Mouse (Mus musculus): ENCODE results near the gene Eif3c. TPM values are rescaled to one million over a fixed set of nuclear protein-coding genes. Genes with fewer than 3 reads are reported as not detected.
A peak's percentile ranks its signal among the peaks of the same experiment; 100 is the strongest.

Gene Eif3c
- polyA plus RNA-seq, 1 experiment = 90.2 TPM

DNA sequence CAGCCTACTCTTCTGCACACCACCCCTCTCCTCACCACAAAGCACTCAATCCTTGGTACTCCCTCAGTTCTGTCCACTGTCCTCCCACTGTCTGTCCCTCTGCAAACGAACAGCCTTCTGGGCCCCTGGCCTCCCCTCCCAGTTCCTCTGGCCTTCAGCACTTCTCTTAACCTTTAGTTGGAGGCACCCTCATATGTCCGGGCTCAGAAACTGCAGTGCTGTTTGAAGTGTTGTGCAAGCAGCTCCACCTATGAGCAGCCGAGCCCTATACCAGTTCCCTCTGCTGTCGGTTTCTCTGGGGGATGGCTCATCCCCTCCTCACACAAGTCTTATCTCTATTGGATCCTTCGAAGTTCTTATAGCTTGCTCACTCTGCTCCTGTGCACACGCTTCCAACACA, 30.2 kb upstream of the Eif3c start:
- Histone ChIP-seq H3K4me1 (ENCODE audit: control insufficient read depth, insufficient read depth, low read length) (peaks cover 15% of the 10 kb centered on the region), H3K4me3 (replicated peaks; ENCODE audit: control insufficient read depth, low read depth, low read length) (peak overlapping the region; percentile 10), H3K27ac (ENCODE audit: control insufficient read depth, insufficient read depth, low read depth, low read length, poor library complexity) (peak overlapping the region; percentile 79)
- TF ChIP-seq POLR2A (IDR thresholded peaks at IDR 0.05; ENCODE audit: borderline replicate concordance, control insufficient read depth, low read depth, low read length) (no peak), CTCF (IDR thresholded peaks at IDR 0.05; ENCODE audit: control insufficient read depth, insufficient read depth, low read length) (no peak)
- 18% methylated on average over 6 of the region's 6 CpGs for WGBS

DNA sequence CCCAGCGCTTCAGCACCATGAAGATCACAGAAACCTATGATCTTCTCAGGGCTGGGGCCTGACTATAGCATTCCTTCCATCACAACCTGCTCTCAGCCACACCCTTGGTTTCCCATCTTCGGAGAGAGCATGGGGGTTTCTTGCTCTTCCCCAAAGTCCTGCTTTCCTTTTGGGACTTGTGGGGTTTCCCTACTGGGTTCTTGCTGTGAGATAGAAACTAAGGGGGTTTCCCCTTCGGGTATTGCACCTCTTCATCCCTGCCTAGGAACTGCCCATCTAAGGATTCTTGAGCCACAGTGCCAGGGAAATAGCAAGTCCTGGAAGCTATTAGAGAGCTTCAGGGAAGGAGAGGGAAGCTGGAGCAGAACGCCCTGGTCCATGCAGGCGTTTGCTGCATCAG, 29.7 kb upstream of the Eif3c start:
- no peak for TF ChIP-seq CTCF (IDR thresholded peaks at IDR 0.05; ENCODE audit: control insufficient read depth, insufficient read depth, low read length)
- TF ChIP-seq POLR2A (IDR thresholded peaks at IDR 0.05; ENCODE audit: borderline replicate concordance, control insufficient read depth, low read depth, low read length) = no peak
- Histone ChIP-seq H3K27ac (ENCODE audit: control insufficient read depth, insufficient read depth, low read depth, low read length, poor library complexity) (peak overlapping the region; percentile 79), H3K4me3 (replicated peaks; ENCODE audit: control insufficient read depth, low read depth, low read length) (no peak overlapping the region), H3K4me1 (ENCODE audit: control insufficient read depth, insufficient read depth, low read length) (peaks cover 15% of the 10 kb centered on the region)
- whole genome bisulfite sequencing = 64% methylated on average over 5 of the region's 5 CpGs

DNA sequence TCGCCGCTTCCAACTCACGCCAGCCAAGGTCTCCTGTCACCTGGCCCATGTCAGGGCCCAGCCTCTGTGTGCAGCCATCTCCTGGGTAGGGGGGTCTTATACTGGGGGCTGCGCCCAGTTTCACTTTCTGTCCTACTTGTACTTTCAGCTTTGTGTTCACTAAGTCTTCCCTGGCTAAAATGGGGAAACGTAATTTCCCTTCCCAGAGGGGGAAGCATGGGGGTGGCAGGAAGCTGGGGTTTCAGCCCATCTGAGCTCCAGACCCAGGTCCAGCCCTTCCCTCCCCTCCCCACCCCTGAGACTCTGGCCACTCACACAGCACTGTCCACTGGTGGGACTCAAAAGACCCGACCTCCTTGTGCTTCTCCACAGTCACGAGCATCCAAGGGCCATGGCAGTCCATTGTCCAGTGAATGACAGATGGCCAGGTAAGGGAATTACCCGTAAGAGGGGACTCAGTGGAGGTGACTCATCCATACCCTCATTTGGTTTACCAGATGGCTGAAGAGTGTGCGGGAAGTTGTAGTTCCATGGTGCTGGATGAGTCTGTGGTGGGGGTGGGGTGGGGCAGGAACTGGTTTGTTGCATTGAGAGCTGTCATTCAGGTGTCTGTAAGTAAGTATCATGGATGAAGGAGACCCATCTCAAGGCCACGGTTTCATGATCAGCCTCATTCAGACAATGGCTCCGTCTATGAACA, 28.8 kb upstream of the Eif3c start, which contains the start of gene Il27:
Il27 (minus strand) TSS at position 80 of the 700 bp plus-strand sequence.
- H3K27ac ChIP-seq (ENCODE audit: control insufficient read depth, insufficient read depth, low read depth, low read length, poor library complexity) = peak within 1 kb of the TSS; percentile 27
- peaks cover 15% of the 10 kb centered on the region for H3K4me1 ChIP-seq (ENCODE audit: control insufficient read depth, insufficient read depth, low read length)
- WGBS = 45% methylated on average over 11 of the region's 11 CpGs
- TF ChIP-seq CTCF (IDR thresholded peaks at IDR 0.05; ENCODE audit: control insufficient read depth, insufficient read depth, low read length) = no peak
- no peak for TF ChIP-seq POLR2A (IDR thresholded peaks at IDR 0.05; ENCODE audit: borderline replicate concordance, control insufficient read depth, low read depth, low read length)
- peak within 1 kb of the TSS; percentile 41 for H3K4me3 ChIP-seq (replicated peaks; ENCODE audit: control insufficient read depth, low read depth, low read length)

DNA sequence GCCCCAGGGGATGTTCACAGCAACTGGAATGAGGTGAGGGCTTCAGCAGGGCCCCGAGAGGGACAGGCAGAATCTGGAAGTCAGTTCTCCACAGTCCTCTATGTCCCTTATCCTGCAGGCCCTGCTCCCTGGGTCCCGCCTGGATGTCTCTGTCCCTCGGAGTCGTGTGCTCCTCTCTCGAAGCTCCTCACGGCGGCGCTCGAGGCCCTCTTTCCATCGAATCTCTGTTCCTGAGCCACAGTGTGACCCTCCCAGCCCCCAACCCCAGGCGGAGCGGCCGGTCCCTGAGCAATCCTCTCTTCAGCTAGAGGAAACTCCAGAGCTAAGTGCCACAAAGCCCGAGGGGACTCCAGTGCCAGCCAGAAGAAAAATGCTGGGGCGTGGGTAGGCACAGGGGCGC, 21.6 kb upstream of the Eif3c start:
- TF ChIP-seq POLR2A (IDR thresholded peaks at IDR 0.05; ENCODE audit: borderline replicate concordance, control insufficient read depth, low read depth, low read length) (no peak), CTCF (IDR thresholded peaks at IDR 0.05; ENCODE audit: control insufficient read depth, insufficient read depth, low read length) (no peak)
- Histone ChIP-seq H3K4me1 (ENCODE audit: control insufficient read depth, insufficient read depth, low read length) (no peaks in the 10 kb centered on the region; the same call in 1 of the 2 replicates), H3K27ac (ENCODE audit: control insufficient read depth, insufficient read depth, low read depth, low read length, poor library complexity) (no peak overlapping the region), H3K4me3 (replicated peaks; ENCODE audit: control insufficient read depth, low read depth, low read length) (no peak overlapping the region)
- WGBS = 80% methylated on average over 16 of the region's 16 CpGs

DNA sequence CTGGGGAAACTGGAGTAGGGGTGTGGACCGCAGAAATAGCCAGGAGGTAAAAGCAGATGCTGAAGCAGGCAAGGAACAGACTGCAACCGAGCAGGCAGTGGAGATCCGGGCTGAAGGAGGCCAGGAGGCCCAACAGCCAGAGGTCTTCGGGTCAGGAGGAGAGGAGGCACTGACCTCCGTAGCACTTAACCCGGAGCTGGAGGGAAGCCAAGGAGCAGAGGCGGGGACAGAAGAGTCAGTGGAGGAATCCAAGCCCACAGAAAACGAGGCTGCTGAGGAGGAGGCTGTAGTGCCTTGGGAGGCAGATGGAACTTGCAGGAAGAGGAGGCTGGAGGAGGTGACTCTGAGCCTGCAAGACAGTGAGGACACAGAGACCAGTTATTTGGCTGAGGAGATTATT, 20.6 kb upstream of the Eif3c start:
- WGBS = 55% methylated on average over 8 of the region's 8 CpGs
- TF ChIP-seq CTCF (IDR thresholded peaks at IDR 0.05; ENCODE audit: control insufficient read depth, insufficient read depth, low read length) = no peak
- no peak for TF ChIP-seq POLR2A (IDR thresholded peaks at IDR 0.05; ENCODE audit: borderline replicate concordance, control insufficient read depth, low read depth, low read length)
- no peaks in the 10 kb centered on the region; the same call in 1 of the 2 replicates for H3K4me1 ChIP-seq (ENCODE audit: control insufficient read depth, insufficient read depth, low read length)
- no peak overlapping the region; the same call in 1 of the 2 replicates for H3K27ac ChIP-seq (ENCODE audit: control insufficient read depth, insufficient read depth, low read depth, low read length, poor library complexity)
- no peak overlapping the region for H3K4me3 ChIP-seq (replicated peaks; ENCODE audit: control insufficient read depth, low read depth, low read length)

DNA sequence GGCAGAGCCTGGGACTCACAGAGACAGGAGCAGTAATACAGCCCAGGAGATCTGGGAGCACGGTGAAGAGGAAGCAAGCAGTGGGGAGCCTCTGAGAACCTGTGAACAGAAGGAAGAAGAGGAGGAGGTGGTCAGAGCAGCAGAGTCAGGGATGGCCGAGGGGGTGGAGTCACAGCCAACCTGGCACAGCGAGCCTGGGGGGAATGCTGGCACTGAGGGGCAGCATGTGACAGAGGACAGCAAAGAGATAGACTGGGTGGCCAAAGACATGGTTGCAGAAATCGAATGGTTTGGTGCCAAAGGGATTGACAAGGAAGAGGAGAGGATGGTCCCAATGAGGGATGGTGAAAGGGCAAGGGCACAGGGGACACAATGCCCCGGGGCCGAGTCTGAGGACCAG, 19.5 kb upstream of the Eif3c start, which contains the start of gene Cln3:
Cln3 (minus strand) TSS at position 101 of the 400 bp plus-strand sequence.
- TF ChIP-seq CTCF (IDR thresholded peaks at IDR 0.05; ENCODE audit: control insufficient read depth, insufficient read depth, low read length) = no peak
- TF ChIP-seq POLR2A (IDR thresholded peaks at IDR 0.05; ENCODE audit: borderline replicate concordance, control insufficient read depth, low read depth, low read length) = peak; percentile 51; the same call in 1 of the 2 replicates
- H3K4me1 ChIP-seq (ENCODE audit: control insufficient read depth, insufficient read depth, low read length) = no peaks in the 10 kb centered on the region; the same call in 1 of the 2 replicates
- 37% methylated on average over 6 of the region's 6 CpGs for WGBS
- peak within 1 kb of the TSS; percentile 70 for H3K4me3 ChIP-seq (replicated peaks; ENCODE audit: control insufficient read depth, low read depth, low read length)
- peak within 1 kb of the TSS; percentile 90 for H3K27ac ChIP-seq (ENCODE audit: control insufficient read depth, insufficient read depth, low read depth, low read length, poor library complexity)

DNA sequence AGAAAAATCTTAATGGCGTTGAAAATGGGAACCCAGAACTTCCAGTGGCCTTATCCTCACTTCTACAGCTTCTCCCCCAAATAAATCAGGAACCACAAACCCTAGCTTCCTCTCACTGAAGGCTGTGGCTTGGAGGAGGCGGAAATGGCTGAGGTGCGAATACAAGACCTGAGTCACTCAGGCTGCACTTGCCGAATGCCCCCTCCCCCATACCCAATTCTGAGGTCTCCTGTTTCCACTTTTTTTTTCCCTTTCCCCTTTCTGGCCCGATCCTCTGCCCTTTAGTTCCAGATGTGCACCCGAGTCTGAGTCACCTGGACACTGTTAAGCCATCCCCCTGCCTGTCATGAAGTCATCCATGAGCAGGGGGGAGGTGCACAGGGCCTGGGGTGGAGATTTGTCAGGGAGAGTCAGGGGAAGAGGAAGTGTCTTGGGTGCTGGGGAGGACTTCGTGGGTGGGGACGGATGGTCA, 18.3 kb upstream of the Eif3c start, which contains the start of gene Apobr:
Apobr (plus strand) TSS at position 437 of the 472 bp plus-strand sequence.
- peak within 1 kb of the TSS; percentile 90 for H3K27ac ChIP-seq (ENCODE audit: control insufficient read depth, insufficient read depth, low read depth, low read length, poor library complexity)
- 6% methylated on average over 8 of the region's 8 CpGs for WGBS
- H3K4me1 ChIP-seq (ENCODE audit: control insufficient read depth, insufficient read depth, low read length) = no peaks in the 10 kb centered on the region; the same call in 1 of the 2 replicates
- TF ChIP-seq CTCF (IDR thresholded peaks at IDR 0.05; ENCODE audit: control insufficient read depth, insufficient read depth, low read length) (no peak; the same call in 1 of the 2 replicates), POLR2A (IDR thresholded peaks at IDR 0.05; ENCODE audit: borderline replicate concordance, control insufficient read depth, low read depth, low read length) (peak; percentile 28; the same call in 1 of the 2 replicates)
- peak within 1 kb of the TSS; percentile 79 for H3K4me3 ChIP-seq (replicated peaks; ENCODE audit: control insufficient read depth, low read depth, low read length)

DNA sequence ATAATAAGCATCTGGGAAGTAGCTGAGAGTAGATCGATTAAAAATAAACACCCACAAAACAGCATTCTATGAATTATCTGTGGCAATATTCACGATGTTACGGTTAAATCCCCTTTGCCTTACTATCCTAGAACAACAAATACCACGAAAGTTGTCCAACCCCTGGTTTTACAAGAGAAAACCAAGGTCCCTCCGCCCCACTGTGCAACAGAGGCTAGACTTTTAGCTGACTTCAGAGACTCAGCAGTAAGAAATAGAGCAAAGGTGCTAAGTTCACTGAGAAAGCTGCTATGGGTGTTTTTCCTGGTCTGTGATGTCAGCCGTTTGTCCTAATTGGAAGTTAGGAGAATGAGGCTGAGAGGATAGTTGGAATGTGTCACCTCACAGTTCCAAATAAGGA, 17.6 kb upstream of the Eif3c start:
- Histone ChIP-seq H3K4me3 (replicated peaks; ENCODE audit: control insufficient read depth, low read depth, low read length) (peak overlapping the region; percentile 79), H3K27ac (ENCODE audit: control insufficient read depth, insufficient read depth, low read depth, low read length, poor library complexity) (peak overlapping the region; percentile 90), H3K4me1 (ENCODE audit: control insufficient read depth, insufficient read depth, low read length) (no peaks in the 10 kb centered on the region; the same call in 1 of the 2 replicates)
- TF ChIP-seq POLR2A (IDR thresholded peaks at IDR 0.05; ENCODE audit: borderline replicate concordance, control insufficient read depth, low read depth, low read length) (no peak), CTCF (IDR thresholded peaks at IDR 0.05; ENCODE audit: control insufficient read depth, insufficient read depth, low read length) (no peak)
- WGBS = 7% methylated on average over 6 of the region's 6 CpGs
